7 mouse cellular contexts compared by ENCODE assay signal in genomic region chr6:70804632-70805031, GRCm38 (mm10). TPM values are rescaled to one million over a fixed set of nuclear protein-coding genes. Genes with fewer than 3 reads are reported as not detected.
DNase-seq lines count a peak whose midpoint lies in the region; ATAC-seq and TF ChIP-seq lines count a peak whose summit lies in the region.

No protein-coding gene starts in this region.

- 25% methylated on average over 3 of the region's 3 CpGs for WGBS in forebrain, embryonic 15.5 days
- WGBS in small intestine, adult 2 months: 23% methylated on average over 3 of the region's 3 CpGs

- peak; percentile 30 for DNase-seq in 3134 (ENCODE audit: extremely low read depth, insufficient read length, low spot score)
- DNase-seq in 416B (ENCODE audit: low read depth): peak; percentile 79
- DNase-seq in cerebellum, adult 11-12 months: peak; percentile 41
- DNase-seq in kidney, adult 11 months: peak; percentile 49
- peak; percentile 20 for DNase-seq in lung, postnatal 14 days

- no peaks in the 10 kb centered on the region for H3K36me3 ChIP-seq in forebrain, embryonic 15.5 days
- no peaks in the 10 kb centered on the region for H3K36me3 ChIP-seq in small intestine, adult 2 months (ENCODE audit: control insufficient read depth, insufficient read depth, low read length)

- TF ChIP-seq CTCF in small intestine, adult 2 months (IDR thresholded peaks at IDR 0.05; ENCODE audit: extremely low read depth, insufficient read length, insufficient replicate concordance, low read depth, low read length): peak; percentile 64; the same call in 1 of the 2 replicates

- no peaks in the 10 kb centered on the region for H3K27me3 ChIP-seq in forebrain, embryonic 15.5 days
- no peaks in the 10 kb centered on the region for H3K27me3 ChIP-seq in small intestine, adult 2 months (ENCODE audit: control insufficient read depth, insufficient read depth, low read length)

- H3K27ac ChIP-seq in forebrain, embryonic 15.5 days (replicated peaks): no peak overlapping the region; the same call in 1 of the 2 replicates
- no peak overlapping the region for H3K27ac ChIP-seq in small intestine, adult 2 months (ENCODE audit: insufficient read depth, low read depth, low read length)

- no peak overlapping the region for H3K4me3 ChIP-seq in forebrain, embryonic 15.5 days
- H3K4me3 ChIP-seq in small intestine, adult 2 months (ENCODE audit: low read depth, low read length): no peak overlapping the region

- H3K4me1 ChIP-seq in forebrain, embryonic 15.5 days: peaks cover 7% of the 10 kb centered on the region
- no peaks in the 10 kb centered on the region for H3K4me1 ChIP-seq in small intestine, adult 2 months (ENCODE audit: control insufficient read depth, insufficient read depth, insufficient read length, low read length)

- H3K9ac ChIP-seq in forebrain, embryonic 15.5 days (replicated peaks): no peak overlapping the region

- TF ChIP-seq POLR2A in small intestine, adult 2 months (IDR thresholded peaks at IDR 0.05; ENCODE audit: low read depth, low read length): no peak

- H3K4me2 ChIP-seq in forebrain, embryonic 15.5 days (replicated peaks): no peak overlapping the region

- no peaks in the 10 kb centered on the region for H3K9me3 ChIP-seq in forebrain, embryonic 15.5 days

- ATAC-seq in forebrain, embryonic 15.5 days (replicated peaks): peak; percentile 51

RNA-seq across cellular contexts. Expression of gene Rpia, which starts 12.6 kb away (rescaled TPM):
- polyA plus RNA-seq in forebrain, embryonic 15.5 days (2015; fragmentation: Nextera tagmentation; extraction: Ambion mirVana): 3.4 and 3.6 TPM in 2 replicates
- polyA plus RNA-seq in small intestine, adult 2 months (2012; rRNA removed): 7.3 and 12.9 TPM in 2 replicates

RNA-seq across cellular contexts. Expression of gene Eif2ak3, which starts 39.7 kb away (rescaled TPM):
- polyA plus RNA-seq in forebrain, embryonic 15.5 days (2015; fragmentation: Nextera tagmentation; extraction: Ambion mirVana): 15.9 and 16.2 TPM in 2 replicates
- 12.5 and 24.5 TPM in 2 replicates for polyA plus RNA-seq in small intestine, adult 2 months (2012; rRNA removed)

Comparison
In these comparisons a context has a peak if more than half of its experiments do, and no peak if none do; other contexts are left out.
1. DNase-seq: peak in every context shown above with its lines; median percentile 79 in 416B; 49 in kidney, adult 11 months; 41 in cerebellum, adult 11-12 months; 30 in 3134; 20 in lung, postnatal 14 days.